Mouse (Mus musculus): Measurements from ENCODE around the gene Cntnap2. TPM values are rescaled to one million over a fixed set of nuclear protein-coding genes. Genes with fewer than 3 reads are reported as not detected.

Cntnap2 gene
- polyA plus RNA-seq, 1 experiment from 2014 or later, result 0.79 TPM

DNA sequence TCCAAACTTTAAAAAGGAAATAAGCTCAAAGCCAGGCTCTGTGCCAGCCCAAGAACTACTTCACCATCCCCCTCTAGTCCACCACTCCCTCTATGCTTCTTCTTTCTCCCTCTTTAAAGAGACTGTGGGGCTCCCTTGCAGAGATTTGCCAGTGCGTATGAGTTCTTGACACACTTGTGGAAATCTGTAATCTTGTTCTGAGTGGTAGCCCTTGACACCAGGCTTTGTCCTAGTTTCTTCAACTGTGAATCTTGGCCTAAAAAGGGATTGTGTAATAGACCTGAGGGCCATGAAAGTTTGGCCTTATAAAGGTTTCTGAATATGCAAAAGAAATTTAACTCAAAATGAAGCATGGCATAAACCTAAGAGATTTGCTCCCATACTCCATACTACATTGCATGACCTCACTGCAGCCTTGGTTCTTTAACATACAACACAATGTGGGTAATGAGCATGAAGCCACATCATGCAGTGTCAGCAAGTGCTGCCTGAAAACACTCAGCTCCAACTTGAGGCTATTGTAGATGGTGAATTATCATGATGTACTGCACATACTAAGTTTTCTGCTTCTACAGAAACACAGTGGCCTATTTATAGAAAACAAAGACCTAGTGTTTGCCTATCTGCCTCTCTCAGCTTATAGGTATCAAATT lies 1084.2 kb downstream of the Cntnap2 start:
- Histone ChIP-seq H3K4me3 (ENCODE audit: low read depth, low read length) (no peak overlapping the region), H3K9ac (ENCODE audit: low read depth, low read length) (no peak overlapping the region), H3K27ac (ENCODE audit: low read depth, low read length) (no peak overlapping the region), H3K27me3 (ENCODE audit: control insufficient read depth, insufficient read depth, low read length) (no peaks in the 10 kb centered on the region), H3K4me2 (no peak overlapping the region), H3K36me3 (ENCODE audit: control insufficient read depth, insufficient read depth, low read length) (no peaks in the 10 kb centered on the region), H3K4me1 (ENCODE audit: control insufficient read depth, insufficient read depth, low read length) (no peaks in the 10 kb centered on the region), H3K9me3 (replicated peaks; ENCODE audit: control insufficient read depth, low read length) (no peaks in the 10 kb centered on the region)
- WGBS (ENCODE audit: insufficient replicate concordance), result 84% methylated on average over 1 of the region's 1 CpGs
- no peak for ATAC-seq (replicated peaks; ENCODE audit: insufficient number of reproducible peaks, low FRiP score, low TSS enrichment)

DNA sequence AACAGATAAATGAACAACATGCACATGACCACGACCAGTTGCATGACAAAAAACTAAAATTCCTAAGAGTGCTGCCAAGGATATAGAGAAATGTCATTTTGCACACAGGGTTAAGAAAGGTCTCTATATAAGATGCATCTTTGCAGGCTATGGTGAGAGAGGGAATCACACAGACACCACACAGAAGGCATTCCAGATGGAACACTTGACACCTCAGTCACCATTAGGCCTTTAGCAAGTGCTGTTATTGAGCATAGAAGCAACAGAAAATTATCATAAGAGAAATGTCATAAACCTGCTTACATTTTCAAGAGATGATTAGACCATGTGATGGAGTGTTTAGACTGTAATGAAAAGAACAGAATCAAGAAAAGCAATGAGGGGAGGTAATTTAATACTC lies 1107.7 kb downstream of the Cntnap2 start:
- no peak overlapping the region for H3K4me2 ChIP-seq

DNA sequence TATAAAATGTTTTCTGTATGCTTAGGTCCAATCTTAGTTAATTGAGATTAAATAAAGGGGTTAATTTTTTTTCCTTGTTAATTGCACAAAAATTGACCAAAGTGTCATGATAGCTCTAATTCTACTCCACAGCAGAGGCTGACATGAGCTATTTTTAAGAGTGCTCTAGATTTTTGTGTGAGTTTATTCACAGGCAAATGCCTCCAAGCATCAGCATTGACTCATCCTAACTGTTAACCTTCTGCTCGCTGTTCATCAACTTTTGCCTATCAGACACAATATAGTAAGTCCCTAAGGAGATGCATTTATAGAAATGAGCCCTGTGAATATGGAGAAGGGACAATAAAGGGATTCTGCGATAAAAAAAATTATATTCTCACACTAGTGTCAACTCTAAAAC lies 1138.1 kb downstream of the Cntnap2 start:
- Histone ChIP-seq H3K36me3 (ENCODE audit: control insufficient read depth, insufficient read depth, low read length) (no peaks in the 10 kb centered on the region), H3K27me3 (ENCODE audit: control insufficient read depth, insufficient read depth, low read length) (no peaks in the 10 kb centered on the region), H3K9me3 (replicated peaks; ENCODE audit: control insufficient read depth, low read length) (no peaks in the 10 kb centered on the region), H3K9ac (ENCODE audit: low read depth, low read length) (no peak overlapping the region), H3K4me3 (ENCODE audit: low read depth, low read length) (no peak overlapping the region), H3K4me2 (no peak overlapping the region), H3K27ac (ENCODE audit: low read depth, low read length) (no peak overlapping the region), H3K4me1 (ENCODE audit: control insufficient read depth, insufficient read depth, low read length) (no peaks in the 10 kb centered on the region)
- ATAC-seq (replicated peaks; ENCODE audit: insufficient number of reproducible peaks, low FRiP score, low TSS enrichment), result no peak
- 78% methylated on average over 2 of the region's 2 CpGs for WGBS (ENCODE audit: insufficient replicate concordance)

More for the DNA sequence above, 1107.7 kb downstream of the Cntnap2 start:
- Histone ChIP-seq H3K36me3 (ENCODE audit: control insufficient read depth, insufficient read depth, low read length) (no peaks in the 10 kb centered on the region), H3K4me3 (ENCODE audit: low read depth, low read length) (no peak overlapping the region), H3K27me3 (ENCODE audit: control insufficient read depth, insufficient read depth, low read length) (no peaks in the 10 kb centered on the region), H3K9me3 (replicated peaks; ENCODE audit: control insufficient read depth, low read length) (no peaks in the 10 kb centered on the region), H3K9ac (ENCODE audit: low read depth, low read length) (no peak overlapping the region), H3K4me1 (ENCODE audit: control insufficient read depth, insufficient read depth, low read length) (no peaks in the 10 kb centered on the region), H3K27ac (ENCODE audit: low read depth, low read length) (no peak overlapping the region)
- WGBS (ENCODE audit: insufficient replicate concordance), result 62% methylated on average over 1 of the region's 1 CpGs
- ATAC-seq (replicated peaks; ENCODE audit: insufficient number of reproducible peaks, low FRiP score, low TSS enrichment), result no peak

DNA sequence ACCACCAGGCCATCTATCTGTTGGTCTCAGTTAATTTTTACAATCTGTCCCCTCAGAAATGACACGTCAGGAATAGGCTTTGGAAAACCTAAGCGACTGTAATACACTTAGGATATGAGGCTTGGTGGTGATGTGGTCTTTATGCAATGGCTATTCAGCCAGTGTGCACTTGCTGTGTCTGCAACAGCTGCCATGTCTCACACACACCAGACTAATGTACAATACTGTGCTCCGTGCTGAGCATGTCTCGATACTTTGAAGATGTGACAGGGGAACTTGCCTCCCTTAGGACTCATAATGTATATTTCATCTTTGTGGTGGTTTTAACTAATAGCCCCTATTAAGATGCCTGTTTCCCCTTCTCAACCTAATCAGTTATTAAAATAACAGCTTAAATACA lies 1142.7 kb downstream of the Cntnap2 start:
- no peak for ATAC-seq (replicated peaks; ENCODE audit: insufficient number of reproducible peaks, low FRiP score, low TSS enrichment)
- WGBS (ENCODE audit: insufficient replicate concordance), result 77% methylated on average over 4 of the region's 4 CpGs

DNA sequence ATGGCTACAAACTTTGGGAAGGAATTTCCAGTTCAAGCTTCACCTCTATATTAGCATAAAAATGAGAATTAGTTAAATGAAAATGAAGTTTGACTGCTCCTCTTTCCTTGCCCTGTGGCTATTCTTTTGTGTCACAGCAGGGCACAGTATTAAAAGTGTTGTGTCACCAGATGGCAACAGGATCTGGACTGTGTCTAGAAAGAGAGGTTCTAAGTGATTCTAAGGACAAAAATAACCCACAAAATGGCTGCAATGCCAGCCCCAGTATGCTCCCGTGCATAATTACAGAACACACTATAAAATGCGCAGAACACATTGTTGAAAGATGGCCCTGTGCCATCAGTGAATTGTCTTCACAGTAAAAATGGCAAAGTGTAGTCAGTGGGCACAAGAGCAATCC lies 1146.4 kb downstream of the Cntnap2 start:
- H3K4me2 ChIP-seq, result no peak overlapping the region
- H3K27ac ChIP-seq (ENCODE audit: low read depth, low read length), result no peak overlapping the region
- ATAC-seq (replicated peaks; ENCODE audit: insufficient number of reproducible peaks, low FRiP score, low TSS enrichment), result no peak
- H3K9ac ChIP-seq (ENCODE audit: low read depth, low read length), result no peak overlapping the region
- H3K27me3 ChIP-seq (ENCODE audit: control insufficient read depth, insufficient read depth, low read length), result no peaks in the 10 kb centered on the region
- H3K9me3 ChIP-seq (replicated peaks; ENCODE audit: control insufficient read depth, low read length), result no peaks in the 10 kb centered on the region
- H3K4me1 ChIP-seq (ENCODE audit: control insufficient read depth, insufficient read depth, low read length), result no peaks in the 10 kb centered on the region
- H3K36me3 ChIP-seq (ENCODE audit: control insufficient read depth, insufficient read depth, low read length), result no peaks in the 10 kb centered on the region
- WGBS (ENCODE audit: insufficient replicate concordance), result 76% methylated on average over 2 of the region's 2 CpGs
- no peak overlapping the region for H3K4me3 ChIP-seq (ENCODE audit: low read depth, low read length)

More for the DNA sequence above, 1142.7 kb downstream of the Cntnap2 start:
- no peak overlapping the region for H3K4me2 ChIP-seq
- no peak overlapping the region for H3K4me3 ChIP-seq (ENCODE audit: low read depth, low read length)
- no peaks in the 10 kb centered on the region for H3K4me1 ChIP-seq (ENCODE audit: control insufficient read depth, insufficient read depth, low read length)
- H3K9me3 ChIP-seq (replicated peaks; ENCODE audit: control insufficient read depth, low read length), result no peaks in the 10 kb centered on the region
- H3K36me3 ChIP-seq (ENCODE audit: control insufficient read depth, insufficient read depth, low read length), result no peaks in the 10 kb centered on the region
- H3K9ac ChIP-seq (ENCODE audit: low read depth, low read length), result no peak overlapping the region
- H3K27ac ChIP-seq (ENCODE audit: low read depth, low read length), result no peak overlapping the region
- no peaks in the 10 kb centered on the region for H3K27me3 ChIP-seq (ENCODE audit: control insufficient read depth, insufficient read depth, low read length)

DNA sequence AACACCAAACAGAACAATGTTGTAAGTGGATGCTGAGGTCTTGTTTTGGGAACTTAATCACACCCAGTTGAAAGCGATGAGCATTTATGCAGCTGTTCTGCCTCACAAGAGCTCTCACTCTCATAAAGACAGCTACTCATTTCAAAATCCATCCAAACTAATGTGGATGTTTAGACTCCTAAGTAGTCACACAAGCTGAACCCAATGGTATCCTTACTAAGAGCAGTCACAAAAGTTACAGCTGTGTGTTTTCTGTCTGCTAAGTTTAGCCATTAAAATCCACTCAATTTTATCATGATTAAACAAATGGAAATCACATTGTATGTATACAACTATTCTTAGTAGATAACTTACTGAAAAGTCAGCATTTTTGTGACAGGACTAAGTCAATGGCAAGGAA lies 1173.7 kb downstream of the Cntnap2 start:
- H3K4me2 ChIP-seq, result no peak overlapping the region
- no peaks in the 10 kb centered on the region for H3K9me3 ChIP-seq (replicated peaks; ENCODE audit: control insufficient read depth, low read length)
- H3K27ac ChIP-seq (ENCODE audit: low read depth, low read length), result no peak overlapping the region
- H3K27me3 ChIP-seq (ENCODE audit: control insufficient read depth, insufficient read depth, low read length), result no peaks in the 10 kb centered on the region
- WGBS (ENCODE audit: insufficient replicate concordance), result 94% methylated on average over 1 of the region's 1 CpGs
- H3K4me1 ChIP-seq (ENCODE audit: control insufficient read depth, insufficient read depth, low read length), result no peaks in the 10 kb centered on the region
- no peak overlapping the region for H3K9ac ChIP-seq (ENCODE audit: low read depth, low read length)
- H3K4me3 ChIP-seq (ENCODE audit: low read depth, low read length), result no peak overlapping the region
- no peaks in the 10 kb centered on the region for H3K36me3 ChIP-seq (ENCODE audit: control insufficient read depth, insufficient read depth, low read length)
- ATAC-seq (replicated peaks; ENCODE audit: insufficient number of reproducible peaks, low FRiP score, low TSS enrichment), result no peak

DNA sequence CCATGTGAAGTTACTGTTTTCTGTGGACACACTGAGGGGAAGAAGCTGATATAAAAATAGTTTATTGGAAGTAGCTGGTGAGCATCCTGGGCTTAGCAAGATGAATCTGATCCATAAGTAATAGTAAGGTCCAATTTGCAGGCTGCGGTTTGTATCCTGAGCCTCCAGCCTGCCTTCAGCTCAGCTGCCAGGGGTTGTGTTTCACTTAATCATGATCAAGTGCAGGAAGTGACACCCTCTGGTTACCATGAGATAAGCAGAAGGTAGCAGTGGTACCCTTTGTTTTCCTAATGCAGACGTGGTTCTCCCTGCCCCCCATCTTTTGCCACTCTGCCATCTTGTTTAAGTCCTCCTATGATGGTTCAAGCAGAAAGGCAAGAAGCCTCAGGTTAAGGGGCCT lies 1181.2 kb downstream of the Cntnap2 start:
- Histone ChIP-seq H3K4me2 (no peak overlapping the region), H3K27ac (ENCODE audit: low read depth, low read length) (no peak overlapping the region), H3K36me3 (ENCODE audit: control insufficient read depth, insufficient read depth, low read length) (no peaks in the 10 kb centered on the region), H3K4me1 (ENCODE audit: control insufficient read depth, insufficient read depth, low read length) (no peaks in the 10 kb centered on the region), H3K4me3 (ENCODE audit: low read depth, low read length) (no peak overlapping the region), H3K9ac (ENCODE audit: low read depth, low read length) (no peak overlapping the region), H3K27me3 (ENCODE audit: control insufficient read depth, insufficient read depth, low read length) (no peaks in the 10 kb centered on the region), H3K9me3 (replicated peaks; ENCODE audit: control insufficient read depth, low read length) (no peaks in the 10 kb centered on the region)
- ATAC-seq (replicated peaks; ENCODE audit: insufficient number of reproducible peaks, low FRiP score, low TSS enrichment), result no peak
- 36% methylated on average over 2 of the region's 2 CpGs for WGBS (ENCODE audit: insufficient replicate concordance)

DNA sequence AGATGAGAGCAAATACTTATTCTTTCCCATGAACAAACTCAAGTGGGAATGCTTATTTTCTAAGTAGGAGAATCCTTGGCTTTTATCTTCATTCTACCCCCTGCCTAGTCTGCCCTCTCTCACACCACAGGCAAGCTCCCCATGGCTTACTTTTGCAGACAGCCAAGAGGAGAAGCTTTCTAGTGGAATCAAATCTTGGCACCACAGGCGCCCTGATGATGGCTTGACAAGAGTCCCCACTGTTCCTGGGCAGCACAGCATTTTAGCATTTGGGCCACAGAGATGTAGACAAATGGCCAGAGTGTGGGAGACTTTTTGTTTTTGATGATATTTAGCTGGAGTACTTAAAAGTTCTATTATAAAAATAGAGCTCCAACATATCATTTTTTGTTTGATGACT lies 1204.0 kb downstream of the Cntnap2 start:
- H3K4me2 ChIP-seq, result no peak overlapping the region
- no peaks in the 10 kb centered on the region for H3K4me1 ChIP-seq (ENCODE audit: control insufficient read depth, insufficient read depth, low read length)
- H3K4me3 ChIP-seq (ENCODE audit: low read depth, low read length), result no peak overlapping the region
- no peaks in the 10 kb centered on the region for H3K36me3 ChIP-seq (ENCODE audit: control insufficient read depth, insufficient read depth, low read length)
- H3K9ac ChIP-seq (ENCODE audit: low read depth, low read length), result no peak overlapping the region
- H3K27me3 ChIP-seq (ENCODE audit: control insufficient read depth, insufficient read depth, low read length), result no peaks in the 10 kb centered on the region
- no peaks in the 10 kb centered on the region for H3K9me3 ChIP-seq (replicated peaks; ENCODE audit: control insufficient read depth, low read length)
- 19% methylated on average over 1 of the region's 1 CpGs for WGBS (ENCODE audit: insufficient replicate concordance)
- no peak overlapping the region for H3K27ac ChIP-seq (ENCODE audit: low read depth, low read length)
- no peak for ATAC-seq (replicated peaks; ENCODE audit: insufficient number of reproducible peaks, low FRiP score, low TSS enrichment)

DNA sequence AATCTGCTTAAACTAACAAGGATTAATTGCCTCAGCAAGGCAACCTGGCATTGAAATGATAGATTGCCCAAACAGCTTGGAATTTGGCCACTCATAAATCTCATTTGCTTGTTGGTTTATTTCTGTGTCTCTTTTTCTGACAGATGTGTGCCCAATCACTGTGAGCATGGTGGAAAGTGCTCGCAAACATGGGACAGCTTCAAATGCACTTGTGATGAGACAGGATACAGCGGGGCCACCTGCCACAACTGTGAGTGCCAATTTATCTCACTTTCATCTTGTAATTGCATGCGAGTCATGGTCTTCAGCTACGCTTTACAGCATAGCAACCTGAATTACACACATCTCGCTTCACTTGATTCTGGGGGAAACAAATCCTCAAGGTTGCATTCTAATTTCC lies 1287.8 kb downstream of the Cntnap2 start:
- Histone ChIP-seq H3K36me3 (ENCODE audit: control insufficient read depth, insufficient read depth, low read length) (no peaks in the 10 kb centered on the region), H3K9me3 (replicated peaks; ENCODE audit: control insufficient read depth, low read length) (no peaks in the 10 kb centered on the region), H3K4me1 (ENCODE audit: control insufficient read depth, insufficient read depth, low read length) (no peaks in the 10 kb centered on the region), H3K4me3 (ENCODE audit: low read depth, low read length) (no peak overlapping the region), H3K4me2 (no peak overlapping the region), H3K27me3 (ENCODE audit: control insufficient read depth, insufficient read depth, low read length) (no peaks in the 10 kb centered on the region), H3K27ac (ENCODE audit: low read depth, low read length) (no peak overlapping the region), H3K9ac (ENCODE audit: low read depth, low read length) (no peak overlapping the region)
- no peak for ATAC-seq (replicated peaks; ENCODE audit: insufficient number of reproducible peaks, low FRiP score, low TSS enrichment)
- 70% methylated on average over 5 of the region's 5 CpGs for WGBS (ENCODE audit: insufficient replicate concordance)

All from heart, embryonic 11.5 days (tissue).